Mouse (Mus musculus) heart, postnatal 25 days (tissue): ENCODE measurements at regions not wholly inside any gene's neighbourhood (a gene's known extent, or its start where the extent isn't known, plus 50 kb on each side); places are given as distances from the start of the nearest gene placed in this dataset.

ENCODE experiments used
- DNase-seq: peaks from one replicate; pipeline ENCODE4 v3.0.0; 2022; ENCODE audit warnings: low spot score
- intact Hi-C: fragments of 180-260 bp; cut with DNase I; formaldehyde crosslinking; loops from one replicate; pipeline ENCODE4 v1.15.1; 2025

DNA sequence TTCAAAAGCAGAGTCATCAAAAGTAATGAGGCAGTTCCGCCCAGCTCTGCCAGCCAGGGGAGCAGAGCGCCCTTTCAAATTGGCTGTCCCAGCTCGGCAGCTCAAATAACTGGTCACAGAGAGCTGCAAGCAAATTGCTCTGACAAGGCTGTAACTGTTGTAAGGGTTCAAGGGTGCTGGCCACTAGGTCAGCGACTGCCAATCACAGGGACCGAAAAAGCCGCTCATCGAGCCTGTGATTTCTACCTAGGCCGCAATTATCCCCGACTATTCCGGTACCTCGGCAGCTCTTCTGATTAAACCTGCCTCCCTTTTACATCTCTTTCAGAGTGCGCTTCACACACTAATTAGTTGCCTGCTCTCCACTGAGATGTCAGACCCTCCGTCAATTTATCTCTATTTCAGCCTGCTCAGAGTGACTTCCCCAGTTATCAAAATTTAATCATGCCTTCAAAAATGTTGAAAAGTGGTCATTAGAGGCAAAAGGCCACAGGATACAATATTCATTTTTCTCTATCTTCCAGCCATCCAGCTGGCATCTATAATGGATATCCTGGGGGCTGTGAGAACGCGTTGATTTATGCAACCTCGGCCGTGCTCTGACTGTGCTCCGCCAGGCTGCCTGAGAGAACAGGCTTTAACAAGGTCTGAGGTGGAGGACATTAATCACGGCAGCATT, 606.7 kb downstream of the Psat1 start:
- no peak for DNase-seq
- intact Hi-C loops, result no loop called here

GRCm38 (mm10) chr19:15339979-15340304, 607.2 kb downstream of the Psat1 start:
- no peak for DNase-seq
- intact Hi-C loops, result no loop called here

GRCm38 (mm10) chr19:15330155-15330554, 617.0 kb downstream of the Psat1 start:
- no peak for DNase-seq
- intact Hi-C loops, result no loop called here

GRCm38 (mm10) chr19:15299474-15299873, 647.7 kb downstream of the Psat1 start:
- DNase-seq, result no peak
- intact Hi-C loops, result no loop called here

DNA sequence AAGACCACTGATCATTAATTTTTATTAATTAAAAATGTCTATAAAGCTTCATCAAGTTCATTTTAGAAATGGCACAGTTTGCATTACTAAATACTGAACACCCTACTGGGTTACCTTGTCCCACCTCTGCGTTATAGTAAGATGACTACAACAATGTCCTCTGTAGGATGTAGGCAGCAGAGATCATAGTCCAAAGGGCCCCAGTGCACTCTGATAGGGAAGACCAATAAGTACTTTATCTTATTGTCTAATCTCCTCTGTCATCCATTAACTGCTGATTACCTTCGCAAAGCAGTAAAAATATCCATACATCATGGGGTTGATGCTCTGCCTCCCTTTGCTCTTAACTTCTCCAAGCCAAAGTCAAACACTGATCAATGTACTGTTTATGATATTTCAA, 662.1 kb downstream of the Psat1 start:
- no peak for DNase-seq
- intact Hi-C loops, result no loop called here

DNA sequence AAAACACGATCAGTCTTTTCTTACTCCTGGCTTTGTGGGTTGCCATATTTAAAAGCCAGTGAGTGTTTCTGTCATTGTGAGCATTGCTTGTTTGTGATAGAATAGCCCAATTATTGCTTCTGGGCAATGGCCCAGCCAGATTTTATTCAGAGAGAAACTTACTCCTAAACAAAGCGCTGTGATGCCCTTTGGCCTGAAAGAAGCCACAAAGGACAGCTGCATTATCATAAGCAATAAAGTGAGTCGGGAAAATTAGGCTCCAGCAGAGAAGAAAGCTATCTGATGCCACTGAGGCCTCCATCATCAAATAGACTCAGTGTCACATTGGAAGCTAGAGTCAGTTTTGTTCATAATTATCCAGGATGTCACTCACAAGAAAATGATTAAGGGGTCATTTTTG, 644.9 kb upstream of the Tle4 start:
- no peak for DNase-seq
- intact Hi-C loops, result no loop called here

GRCm38 (mm10) chr19:15230129-15230927, 632.5 kb upstream of the Tle4 start:
- no peak for DNase-seq
- intact Hi-C loops, result no loop called here

GRCm38 (mm10) chr19:15217387-15217786, 619.5 kb upstream of the Tle4 start:
- no peak for DNase-seq
- intact Hi-C loops, result no loop called here

DNA sequence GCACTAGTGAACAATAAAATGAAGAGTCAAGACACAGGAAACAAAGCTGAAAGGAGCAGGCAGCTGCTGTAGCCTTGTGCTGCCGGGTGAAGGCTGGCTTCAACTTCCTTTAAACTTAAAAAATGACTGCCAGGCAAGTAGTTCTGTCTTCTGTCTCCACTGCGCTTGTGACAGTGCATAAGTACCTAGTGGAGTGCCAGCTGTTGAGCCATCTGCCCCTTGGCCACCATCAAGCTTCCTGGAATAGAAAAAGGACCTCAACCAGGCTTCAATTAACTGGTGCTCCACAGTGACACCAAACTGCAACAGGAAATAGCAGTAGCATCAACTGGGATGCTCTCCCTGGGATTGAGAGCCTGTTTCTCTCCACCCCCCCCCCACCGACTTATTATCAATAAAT, 616.8 kb upstream of the Tle4 start:
- intact Hi-C loops, result no loop called here
- DNase-seq, result no peak

DNA sequence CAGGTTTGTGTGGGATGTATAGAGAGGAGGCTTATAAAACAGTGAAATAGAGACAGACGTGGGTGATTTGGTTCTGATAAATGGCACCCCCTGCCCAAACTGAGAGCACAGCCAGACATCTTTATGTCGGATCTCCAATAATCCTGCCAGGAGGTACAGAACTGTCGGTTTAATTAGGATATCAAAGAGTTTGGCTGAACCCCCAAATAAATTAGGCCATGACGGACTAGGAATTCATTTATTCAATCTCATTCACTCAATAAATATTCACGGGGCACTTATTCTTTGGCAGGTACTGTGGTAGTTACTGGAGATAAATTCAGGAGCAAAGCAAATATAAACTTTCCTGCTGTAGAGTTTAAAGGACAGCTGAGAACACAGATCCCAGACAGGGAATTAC, 615.0 kb upstream of the Tle4 start:
- DNase-seq, result no peak
- intact Hi-C loops, result no loop called here

GRCm38 (mm10) chr19:15203039-15203438, 605.2 kb upstream of the Tle4 start:
- DNase-seq, result no peak
- intact Hi-C loops, result loop anchor here (5.0 kb wide), 1 partner anchor 46 kb away; no protein-coding TSS in a partner anchor

DNA sequence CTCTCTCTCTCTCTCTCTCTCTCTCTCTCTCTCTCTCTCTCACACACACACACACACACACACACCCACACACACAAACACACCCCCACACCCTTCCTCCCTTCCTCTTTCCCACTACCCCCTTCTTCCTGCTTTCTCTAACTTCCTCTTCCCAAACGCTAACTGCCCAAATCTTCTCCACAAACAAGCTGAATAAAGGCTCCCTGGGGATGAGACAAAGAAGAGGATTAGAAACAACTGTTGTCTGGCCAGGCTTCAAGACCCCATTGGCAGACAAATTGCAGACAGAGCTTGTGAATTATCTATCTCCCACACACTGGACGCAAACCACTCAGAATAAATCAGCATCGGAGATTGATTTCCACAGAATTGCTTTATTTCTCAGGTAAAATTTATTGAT, 603.4 kb upstream of the Tle4 start:
- no peak for DNase-seq
- intact Hi-C loops, result loop anchor here (5.0 kb wide), 1 partner anchor 44 kb away; no protein-coding TSS in a partner anchor

- DNase-seq, result no peak
- intact Hi-C loops, result loop anchor here (5.0 kb wide), 1 partner anchor 43 kb away; no protein-coding TSS in a partner anchor
These were observed 602.9 kb upstream of the Tle4 start for GRCm38 (mm10) chr19:15200792-15201191.

DNA sequence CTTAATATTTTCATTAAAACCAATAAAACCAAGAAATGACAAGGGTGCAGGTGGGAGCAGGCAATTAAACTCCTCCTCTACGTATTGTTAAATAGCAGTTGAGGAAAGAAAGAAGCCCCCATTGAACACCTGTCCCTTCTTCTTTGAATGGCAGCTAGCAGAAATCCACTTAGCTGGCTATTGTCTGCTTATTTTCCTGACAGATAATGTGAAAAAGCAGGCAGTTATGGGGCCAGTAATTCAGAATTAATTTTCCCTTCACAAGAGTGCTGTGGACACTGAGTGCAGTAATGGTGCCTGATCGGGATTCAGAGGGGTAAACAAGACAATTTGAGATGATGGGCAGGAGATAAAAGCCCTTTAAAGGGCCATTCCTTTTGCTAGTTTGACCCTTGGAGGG, 602.5 kb upstream of the Tle4 start:
- intact Hi-C loops, result loop anchor here (5.0 kb wide), 1 partner anchor 43 kb away; no protein-coding TSS in a partner anchor

DNA sequence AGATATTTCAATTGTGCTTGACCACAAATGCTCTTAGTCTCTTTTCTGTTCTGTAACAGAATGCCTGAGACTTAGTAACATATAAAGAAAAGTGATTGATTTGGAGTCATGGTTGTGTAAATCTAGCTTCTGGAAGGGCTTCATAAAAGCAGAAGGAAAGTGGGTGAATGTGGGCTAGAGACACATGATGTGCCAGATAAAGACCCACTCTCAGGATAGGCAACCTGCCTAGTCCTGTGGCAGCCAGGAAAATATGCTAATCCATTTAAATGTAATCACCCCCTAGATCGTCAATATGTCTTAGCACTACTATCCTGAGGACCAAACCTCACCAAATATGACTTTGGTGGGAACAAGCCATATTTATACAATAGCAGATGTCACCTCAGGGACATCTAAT, 601.8 kb upstream of the Tle4 start:
- no peak for DNase-seq
- intact Hi-C loops, result loop anchor here (5.0 kb wide), 1 partner anchor 42 kb away; no protein-coding TSS in a partner anchor

More for the DNA sequence above, 602.5 kb upstream of the Tle4 start:
- no peak for DNase-seq

DNA sequence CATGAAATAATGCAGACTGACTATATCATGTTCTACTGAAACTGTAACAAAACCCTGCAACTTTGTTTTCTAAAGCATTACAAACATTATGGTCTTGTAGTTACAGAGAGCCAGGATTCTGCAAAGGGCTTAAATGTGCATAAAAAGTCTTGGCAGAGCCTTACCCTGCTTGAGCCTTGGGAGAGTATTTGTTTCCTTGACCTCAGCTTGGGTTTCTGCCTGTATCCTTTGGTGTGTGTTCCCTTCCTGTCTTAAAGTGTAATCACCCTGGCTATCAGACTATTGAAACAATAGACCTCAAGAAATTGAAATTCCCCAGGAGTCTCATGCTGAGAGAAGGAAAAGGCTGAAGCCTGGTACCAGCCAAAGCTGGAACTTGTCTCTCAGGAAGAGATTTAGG, 577.4 kb upstream of the Tle4 start:
- intact Hi-C loops, result no loop called here
- DNase-seq, result no peak

- no peak for DNase-seq
- intact Hi-C loops, result no loop called here
These were observed 575.5 kb upstream of the Tle4 start for GRCm38 (mm10) chr19:15173301-15173700.

DNA sequence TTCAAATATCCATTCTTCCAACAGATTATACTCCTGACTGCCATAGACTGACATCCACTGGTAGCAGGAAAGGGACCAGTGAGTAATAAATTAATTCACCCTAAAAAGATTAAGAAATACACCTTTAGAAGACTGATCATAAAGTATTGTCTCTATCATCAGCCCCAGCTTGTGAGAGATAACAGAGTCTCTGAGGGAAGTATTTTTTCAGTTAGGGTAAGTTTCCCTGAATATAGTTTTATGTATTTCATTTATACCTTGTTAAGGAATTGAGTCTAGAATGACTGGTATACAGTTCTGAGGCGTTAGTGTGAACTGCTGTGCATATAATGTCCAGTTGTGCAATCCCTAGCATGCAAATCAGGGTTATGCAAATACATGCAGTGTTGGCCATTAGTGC, 569.3 kb upstream of the Tle4 start:
- intact Hi-C loops, result no loop called here
- no peak for DNase-seq

GRCm38 (mm10) chr19:15160641-15161040, 562.8 kb upstream of the Tle4 start:
- DNase-seq, result no peak
- intact Hi-C loops, result no loop called here

DNA sequence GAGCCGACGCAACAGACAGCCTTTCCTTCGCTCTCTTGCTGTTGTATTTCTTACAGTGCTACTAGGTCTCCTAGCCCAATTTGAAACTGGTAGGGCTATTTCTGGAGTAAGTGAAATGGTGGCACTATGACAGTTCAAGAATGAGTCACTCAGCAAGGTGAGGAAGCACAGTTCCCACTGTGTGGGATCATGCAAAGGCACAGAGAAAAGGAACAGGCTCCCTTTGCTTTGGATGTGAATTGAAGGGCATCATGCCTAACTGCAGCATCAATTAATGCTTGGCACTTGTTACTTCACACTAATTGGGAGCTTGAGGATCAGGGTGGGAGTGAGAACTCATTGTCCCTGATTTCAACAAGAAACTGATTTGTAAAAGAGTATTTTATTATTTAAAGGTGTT, 560.8 kb upstream of the Tle4 start:
- intact Hi-C loops, result loop anchor here (5.0 kb wide), 1 partner anchor 44 kb away; no protein-coding TSS in a partner anchor
- DNase-seq, result no peak

GRCm38 (mm10) chr19:15158177-15158576, 560.3 kb upstream of the Tle4 start:
- intact Hi-C loops, result loop anchor here (5.0 kb wide), 1 partner anchor 44 kb away; no protein-coding TSS in a partner anchor
- DNase-seq, result no peak
